Mouse (Mus musculus) midbrain, embryonic 14.5 days (tissue): ENCODE results near the gene BC037034. TPM values are rescaled to one million over a fixed set of nuclear protein-coding genes. Genes with fewer than 3 reads are reported as not detected.

ENCODE experiments used
- ATAC-seq: fragments of 200-750 bp; cut with Nextera tagmentation; 2 replicates; pipeline ENCODE4 v1.8.0; 2017; ENCODE audit warnings: moderate number of reproducible peaks, moderate library complexity; ENCODE audit not compliant: low FRiP score, low TSS enrichment
- DNase-seq: peaks from one replicate; pipeline ENCODE4 v3.0.0-alpha.2; 2015
- H3K27ac ChIP-seq: fragments of 300-500 bp; sonication (generic); replicated peaks from 2 replicates; pipeline ENCODE4 v1.5.1; 2014; ENCODE audit warnings: mild to moderate bottlenecking, low read depth, low read length, moderate library complexity
- H3K27me3 ChIP-seq: fragments of 300-500 bp; sonication (generic); 2 replicates; pipeline ENCODE4 v1.6.1; 2014; ENCODE audit warnings: low read length, control low read depth, mixed read lengths; ENCODE audit not compliant: control insufficient read depth, insufficient read depth
- H3K36me3 ChIP-seq: fragments of 300-500 bp; sonication (generic); 2 replicates; pipeline ENCODE4 v1.6.1; 2014; ENCODE audit warnings: low read length, control low read depth; ENCODE audit not compliant: control insufficient read depth, insufficient read depth
- H3K4me1 ChIP-seq: fragments of 300-500 bp; sonication (generic); 2 replicates; pipeline ENCODE4 v1.6.1; 2014; ENCODE audit warnings: mild to moderate bottlenecking, antibody characterized with exemption, low read length, control low read depth; ENCODE audit not compliant: control insufficient read depth, insufficient read depth
- H3K4me2 ChIP-seq: fragments of 300-500 bp; sonication (generic); 2 replicates; pipeline ENCODE4 v1.6.1; 2014; ENCODE audit warnings: mild to moderate bottlenecking, low read length, moderate library complexity
- H3K4me3 ChIP-seq: fragments of 300-500 bp; sonication (generic); replicated peaks from 2 replicates; pipeline ENCODE4 v1.5.1; 2014; ENCODE audit warnings: low read depth, low read length
- H3K9ac ChIP-seq: fragments of 300-500 bp; sonication (generic); replicated peaks from 2 replicates; pipeline ENCODE4 v1.6.1; 2014; ENCODE audit warnings: mild to moderate bottlenecking, low read length, moderate library complexity
- H3K9me3 ChIP-seq: fragments of 300-500 bp; sonication (generic); 2 replicates; pipeline ENCODE4 v1.6.1; 2016; ENCODE audit warnings: low read length, control low read depth, mixed read lengths; ENCODE audit not compliant: control insufficient read depth
- WGBS: fragments of 180-500 bp; shearing (Covaris S2); extraction: QIAGEN DNeasy Blood & Tissue Kit; methylation state at CpG from one replicate; pipeline ENCODE4 v1.1.7; 2014; 5-methylcytosine and 5-hydroxymethylcytosine counted together
- polyA plus RNA-seq: library from polyadenylated mRNA; unstranded; fragments of >200 nt; fragmentation: Nextera tagmentation; extraction: Ambion mirVana; gene quantifications from 2 replicates; pipeline ENCODE4 v1.2.1, GENCODE M21; 2014

The BC037034 gene
- polyA plus RNA-seq = 15.0 and 20.2 TPM in 2 replicates

- Histone ChIP-seq H3K4me2 (peak within 1 kb of the TSS; percentile 98), H3K27me3 (no peaks in the 10 kb centered on the region), H3K9me3 (no peaks in the 10 kb centered on the region), H3K36me3 (peaks cover 49% of the 10 kb centered on the region), H3K9ac (peak within 1 kb of the TSS; percentile 94), H3K4me1 (peaks cover 19% of the 10 kb centered on the region), H3K4me3 (peak within 1 kb of the TSS; percentile 94), H3K27ac (peak within 1 kb of the TSS; percentile 82)
- DNase-seq = peak; percentile 96
- WGBS = under 1% methylated on average over 70 of the region's 71 CpGs
- peak; percentile 87 for ATAC-seq
Observed at GRCm38 (mm10) chr5:138263260-138264206, at the start of gene BC037034. TSS of gene BC037034 (minus strand) at chr5:138264033.

- DNase-seq (no peak), ATAC-seq (no peak)
- Histone ChIP-seq H3K27ac (no peak overlapping the region), H3K4me1 (no peaks in the 10 kb centered on the region), H3K9ac (no peak overlapping the region), H3K36me3 (no peaks in the 10 kb centered on the region), H3K4me3 (no peak overlapping the region), H3K9me3 (no peaks in the 10 kb centered on the region), H3K27me3 (no peaks in the 10 kb centered on the region), H3K4me2 (no peak overlapping the region)
- 92% methylated on average over 3 of the region's 3 CpGs for WGBS
Observed at GRCm38 (mm10) chr5:138312795-138313194, 49.0 kb upstream of the BC037034 start.

GRCm38 (mm10) chr5:138299613-138300012 lies 35.8 kb upstream of the BC037034 start:
- H3K4me2 ChIP-seq = no peak overlapping the region
- no peaks in the 10 kb centered on the region for H3K36me3 ChIP-seq
- no peaks in the 10 kb centered on the region for H3K4me1 ChIP-seq
- no peak overlapping the region for H3K9ac ChIP-seq
- WGBS = 83% methylated on average over 2 of the region's 2 CpGs
- no peaks in the 10 kb centered on the region for H3K27me3 ChIP-seq
- ATAC-seq = no peak
- no peak overlapping the region for H3K4me3 ChIP-seq
- DNase-seq = no peak
- H3K27ac ChIP-seq = no peak overlapping the region
- no peaks in the 10 kb centered on the region for H3K9me3 ChIP-seq

GRCm38 (mm10) chr5:138294158-138294557 lies 30.3 kb upstream of the BC037034 start:
- no peaks in the 10 kb centered on the region for H3K9me3 ChIP-seq
- no peak overlapping the region for H3K4me2 ChIP-seq
- no peak overlapping the region for H3K9ac ChIP-seq
- DNase-seq = no peak
- no peak for ATAC-seq
- H3K27me3 ChIP-seq = no peaks in the 10 kb centered on the region
- no peak overlapping the region for H3K4me3 ChIP-seq
- no peaks in the 10 kb centered on the region for H3K36me3 ChIP-seq
- H3K4me1 ChIP-seq = no peaks in the 10 kb centered on the region
- no peak overlapping the region for H3K27ac ChIP-seq

GRCm38 (mm10) chr5:138291638-138292037 lies 27.8 kb upstream of the BC037034 start:
- H3K36me3 ChIP-seq = no peaks in the 10 kb centered on the region
- no peak overlapping the region for H3K27ac ChIP-seq
- no peak for ATAC-seq
- 75% methylated on average over 1 of the region's 1 CpGs for WGBS
- no peak overlapping the region for H3K4me3 ChIP-seq
- H3K9ac ChIP-seq = no peak overlapping the region
- H3K4me2 ChIP-seq = no peak overlapping the region
- H3K27me3 ChIP-seq = no peaks in the 10 kb centered on the region
- H3K4me1 ChIP-seq = no peaks in the 10 kb centered on the region
- no peaks in the 10 kb centered on the region for H3K9me3 ChIP-seq
- DNase-seq = no peak

GRCm38 (mm10) chr5:138287861-138288260 lies 24.0 kb upstream of the BC037034 start:
- Histone ChIP-seq H3K9ac (no peak overlapping the region), H3K27ac (no peak overlapping the region), H3K4me2 (no peak overlapping the region), H3K36me3 (no peaks in the 10 kb centered on the region), H3K9me3 (no peaks in the 10 kb centered on the region), H3K4me3 (no peak overlapping the region), H3K27me3 (no peaks in the 10 kb centered on the region), H3K4me1 (no peaks in the 10 kb centered on the region)
- ATAC-seq (no peak), DNase-seq (no peak)
- 70% methylated on average over 3 of the region's 3 CpGs for WGBS

- Histone ChIP-seq H3K4me2 (no peak overlapping the region), H3K27ac (no peak overlapping the region), H3K4me1 (peaks cover 5% of the 10 kb centered on the region), H3K4me3 (no peak overlapping the region), H3K9me3 (peaks cover 6% of the 10 kb centered on the region; the same call in 1 of the 2 replicates), H3K9ac (no peak overlapping the region), H3K27me3 (no peaks in the 10 kb centered on the region), H3K36me3 (0 out of 2 replicates have a peak, but pooled peaks cover under 1% of the 10 kb centered on the region)
- no peak for ATAC-seq
- WGBS = 55% methylated on average over 1 of the region's 1 CpGs
- no peak for DNase-seq
Observed at GRCm38 (mm10) chr5:138283540-138283939, 19.7 kb upstream of the BC037034 start.

GRCm38 (mm10) chr5:138281798-138282197 lies 18.0 kb upstream of the BC037034 start:
- H3K4me2 ChIP-seq = no peak overlapping the region
- no peaks in the 10 kb centered on the region for H3K27me3 ChIP-seq
- no peak for DNase-seq
- H3K27ac ChIP-seq = no peak overlapping the region
- H3K4me3 ChIP-seq = no peak overlapping the region
- peaks cover 6% of the 10 kb centered on the region; the same call in 1 of the 2 replicates for H3K9me3 ChIP-seq
- H3K36me3 ChIP-seq = peaks cover 17% of the 10 kb centered on the region
- 89% methylated on average over 2 of the region's 2 CpGs for WGBS
- H3K4me1 ChIP-seq = peaks cover 23% of the 10 kb centered on the region
- no peak overlapping the region for H3K9ac ChIP-seq
- no peak for ATAC-seq

- H3K27me3 ChIP-seq = no peaks in the 10 kb centered on the region
- peak overlapping the region; percentile 72; the same call in 1 of the 2 replicates for H3K4me3 ChIP-seq
- ATAC-seq (no peak), DNase-seq (no peak)
- peak overlapping the region; percentile 79; the same call in 1 of the 2 replicates for H3K4me2 ChIP-seq
- H3K9ac ChIP-seq = no peak overlapping the region
- WGBS = 94% methylated on average over 15 of the region's 15 CpGs
- H3K9me3 ChIP-seq = peaks cover 6% of the 10 kb centered on the region; the same call in 1 of the 2 replicates
- H3K36me3 ChIP-seq = peaks cover 23% of the 10 kb centered on the region
- H3K4me1 ChIP-seq = peaks cover 32% of the 10 kb centered on the region
- H3K27ac ChIP-seq = no peak overlapping the region
Observed at GRCm38 (mm10) chr5:138280829-138281228, 17.0 kb upstream of the BC037034 start.
